Mouse (Mus musculus): ENCODE data around the gene Coq7. TPM values are rescaled to one million over a fixed set of nuclear protein-coding genes. Genes with fewer than 3 reads are reported as not detected.

Gene Coq7
- polyA plus RNA-seq (2012; fragmentation: generic; extraction: Trizol), result 36.2 TPM

GRCm38 (mm10) chr7:118533178-118533578 lies at the start of gene Coq7:
Gene Coq7, minus strand, starts transcription at chr7:118533356.
- TF ChIP-seq E2F4 (IDR thresholded peaks at IDR 0.05; ENCODE audit: insufficient read depth) (peak; percentile 15), MYOD1 (IDR thresholded peaks at IDR 0.05; ENCODE audit: control insufficient read depth in 1 of 3, insufficient read length in 2 of 3, low read depth in 2 of 3) (no peak)

GRCm38 (mm10) chr7:118579938-118580337 lies 46.8 kb upstream of the Coq7 start:
- Histone ChIP-seq H3K4me2 (ENCODE audit: low read depth) (no peak overlapping the region), H3ac (ENCODE audit: control insufficient read depth, insufficient read length) (no peak overlapping the region), H3K36me3 (ENCODE audit: control insufficient read depth, insufficient read depth) (no peaks in the 10 kb centered on the region), H3K4me3 (no peak overlapping the region), H3K79me2 (ENCODE audit: control insufficient read depth, insufficient read depth) (no peaks in the 10 kb centered on the region), H3K27me3 (ENCODE audit: control insufficient read depth, insufficient read depth, insufficient read length) (peaks cover 10% of the 10 kb centered on the region)
- TF ChIP-seq TCF12 (IDR thresholded peaks at IDR 0.05; ENCODE audit: insufficient read depth, poor library complexity, severe bottlenecking), result no peak
- no peak for TF ChIP-seq POLR2A (IDR thresholded peaks at IDR 0.05; ENCODE audit: insufficient read length, low read depth)
- no peak for TF ChIP-seq SRF (IDR thresholded peaks at IDR 0.05; ENCODE audit: control insufficient read depth, insufficient read length, low read depth)
- no peak for TF ChIP-seq TCF3 (IDR thresholded peaks at IDR 0.05; ENCODE audit: insufficient read length, low read depth)

More at GRCm38 (mm10) chr7:118533178-118533578, at the start of gene Coq7:
- no peaks in the 10 kb centered on the region for H3K27me3 ChIP-seq (ENCODE audit: control insufficient read depth, insufficient read depth, insufficient read length)
- H3K79me2 ChIP-seq (ENCODE audit: control insufficient read depth, insufficient read depth), result no peaks in the 10 kb centered on the region
- H3K36me3 ChIP-seq (ENCODE audit: control insufficient read depth, insufficient read depth), result no peaks in the 10 kb centered on the region
- H3K4me3 ChIP-seq, result peak within 1 kb of the TSS; percentile 39
- peak within 1 kb of the TSS; percentile 86 for H3ac ChIP-seq (ENCODE audit: control insufficient read depth, insufficient read length)
- peak within 1 kb of the TSS; percentile 88 for H3K4me2 ChIP-seq (ENCODE audit: low read depth)

- H3K4me3 ChIP-seq, result no peak overlapping the region
- no peaks in the 10 kb centered on the region for H3K36me3 ChIP-seq (ENCODE audit: control insufficient read depth, insufficient read depth)
- no peak for TF ChIP-seq TCF12 (IDR thresholded peaks at IDR 0.05; ENCODE audit: insufficient read depth, poor library complexity, severe bottlenecking)
- no peak for TF ChIP-seq POLR2AphosphoS2 (IDR thresholded peaks at IDR 0.05; ENCODE audit: insufficient read length, low read depth)
- TF ChIP-seq E2F4 (IDR thresholded peaks at IDR 0.05; ENCODE audit: insufficient read depth), result no peak
- no peaks in the 10 kb centered on the region for H3K79me2 ChIP-seq (ENCODE audit: control insufficient read depth, insufficient read depth)
- H3ac ChIP-seq (ENCODE audit: control insufficient read depth, insufficient read length), result no peak overlapping the region
- H3K4me2 ChIP-seq (ENCODE audit: low read depth), result no peak overlapping the region
- H3K27me3 ChIP-seq (ENCODE audit: control insufficient read depth, insufficient read depth, insufficient read length), result no peaks in the 10 kb centered on the region
Measured at GRCm38 (mm10) chr7:118578269-118578668, 45.1 kb upstream of the Coq7 start.

- Histone ChIP-seq H3ac (ENCODE audit: control insufficient read depth, insufficient read length) (no peak overlapping the region), H3K36me3 (ENCODE audit: control insufficient read depth, insufficient read depth) (no peaks in the 10 kb centered on the region), H3K4me2 (ENCODE audit: low read depth) (no peak overlapping the region), H3K4me3 (no peak overlapping the region), H3K27me3 (ENCODE audit: control insufficient read depth, insufficient read depth, insufficient read length) (no peaks in the 10 kb centered on the region), H3K79me2 (ENCODE audit: control insufficient read depth, insufficient read depth) (no peaks in the 10 kb centered on the region)
- TF ChIP-seq TCF12 (IDR thresholded peaks at IDR 0.05; ENCODE audit: insufficient read depth, poor library complexity, severe bottlenecking), result no peak
- TF ChIP-seq MYOG (IDR thresholded peaks at IDR 0.05; ENCODE audit: control insufficient read depth in 1 of 3, insufficient read depth in 1 of 3, insufficient read length in 2 of 3, low read depth in 2 of 3), result no peak
- TF ChIP-seq POLR2AphosphoS2 (IDR thresholded peaks at IDR 0.05; ENCODE audit: insufficient read length, low read depth), result no peak
- no peak for TF ChIP-seq MYOD1 (IDR thresholded peaks at IDR 0.05; ENCODE audit: control insufficient read depth in 1 of 3, insufficient read length in 2 of 3, low read depth in 2 of 3)
- no peak for TF ChIP-seq REST (IDR thresholded peaks at IDR 0.05; ENCODE audit: insufficient read depth, insufficient read length)
- TF ChIP-seq MAX (IDR thresholded peaks at IDR 0.05; ENCODE audit: low read depth), result no peak
- TF ChIP-seq POLR2A (IDR thresholded peaks at IDR 0.05; ENCODE audit: insufficient read length, low read depth), result no peak
- no peak for TF ChIP-seq TCF3 (IDR thresholded peaks at IDR 0.05; ENCODE audit: insufficient read length, low read depth)
- no peak for TF ChIP-seq E2F4 (IDR thresholded peaks at IDR 0.05; ENCODE audit: insufficient read depth)
- no peak for TF ChIP-seq CEBPB (IDR thresholded peaks at IDR 0.05; ENCODE audit: insufficient read depth, poor library complexity, severe bottlenecking)
- TF ChIP-seq SRF (IDR thresholded peaks at IDR 0.05; ENCODE audit: control insufficient read depth, insufficient read length, low read depth), result no peak
- TF ChIP-seq USF1 (IDR thresholded peaks at IDR 0.05; ENCODE audit: low read depth), result no peak
Measured at GRCm38 (mm10) chr7:118572039-118572438, 38.9 kb upstream of the Coq7 start.

DNA sequence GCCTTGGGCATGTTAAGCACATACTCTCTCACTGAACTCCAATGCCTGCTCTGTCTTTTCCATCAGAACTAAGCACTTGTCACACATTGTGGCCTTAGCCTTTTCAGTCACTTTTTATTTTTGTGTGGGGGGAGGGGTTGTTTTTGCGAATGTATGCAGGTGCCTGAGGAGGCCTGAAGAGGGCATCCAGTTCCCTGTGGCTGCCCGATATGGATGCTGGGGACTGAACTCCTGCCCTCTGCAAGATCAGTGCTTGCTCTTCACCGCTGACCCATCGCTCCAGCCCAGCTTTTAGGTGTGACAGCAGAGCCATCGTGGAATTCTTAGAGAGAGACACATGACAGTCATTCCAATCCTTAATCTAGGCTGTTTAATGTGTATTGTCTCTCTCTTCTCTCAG lies 38.2 kb upstream of the Coq7 start:
- Histone ChIP-seq H3K27me3 (ENCODE audit: control insufficient read depth, insufficient read depth, insufficient read length) (no peaks in the 10 kb centered on the region), H3K4me3 (no peak overlapping the region), H3ac (ENCODE audit: control insufficient read depth, insufficient read length) (no peak overlapping the region), H3K79me2 (ENCODE audit: control insufficient read depth, insufficient read depth) (no peaks in the 10 kb centered on the region), H3K36me3 (ENCODE audit: control insufficient read depth, insufficient read depth) (no peaks in the 10 kb centered on the region), H3K4me2 (ENCODE audit: low read depth) (no peak overlapping the region)
- TF ChIP-seq E2F4 (IDR thresholded peaks at IDR 0.05; ENCODE audit: insufficient read depth), result no peak
- TF ChIP-seq POLR2AphosphoS2 (IDR thresholded peaks at IDR 0.05; ENCODE audit: insufficient read length, low read depth), result no peak
- no peak for TF ChIP-seq TCF12 (IDR thresholded peaks at IDR 0.05; ENCODE audit: insufficient read depth, poor library complexity, severe bottlenecking)
- TF ChIP-seq MYOD1 (IDR thresholded peaks at IDR 0.05; ENCODE audit: control insufficient read depth in 1 of 3, insufficient read length in 2 of 3, low read depth in 2 of 3), result no peak

DNA sequence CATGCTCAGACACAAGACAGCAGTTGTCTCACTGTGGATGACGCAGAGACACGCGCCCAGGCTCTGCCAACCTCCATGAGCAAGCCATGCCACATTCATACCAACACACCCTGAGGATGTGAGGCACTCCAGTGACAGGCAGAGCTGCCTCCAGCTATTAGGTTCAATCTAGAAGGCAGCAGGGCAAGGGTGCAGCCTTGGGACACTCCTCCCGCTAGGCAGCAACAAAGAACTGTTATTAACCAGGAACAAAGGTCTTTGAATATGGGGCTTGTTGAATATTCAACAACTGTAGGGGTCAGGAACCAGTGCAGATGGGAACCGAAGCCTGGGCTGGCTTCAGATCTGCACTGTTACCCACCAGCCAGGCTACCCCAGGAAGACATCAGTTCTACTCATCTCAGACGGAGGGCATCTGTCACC lies 36.0 kb upstream of the Coq7 start:
- Histone ChIP-seq H3K4me2 (ENCODE audit: low read depth) (no peak overlapping the region), H3K36me3 (ENCODE audit: control insufficient read depth, insufficient read depth) (no peaks in the 10 kb centered on the region), H3K4me3 (no peak overlapping the region), H3K27me3 (ENCODE audit: control insufficient read depth, insufficient read depth, insufficient read length) (no peaks in the 10 kb centered on the region), H3ac (ENCODE audit: control insufficient read depth, insufficient read length) (no peak overlapping the region), H3K79me2 (ENCODE audit: control insufficient read depth, insufficient read depth) (no peaks in the 10 kb centered on the region)
- no peak for TF ChIP-seq POLR2A (IDR thresholded peaks at IDR 0.05; ENCODE audit: insufficient read length, low read depth)
- no peak for TF ChIP-seq TCF12 (IDR thresholded peaks at IDR 0.05; ENCODE audit: insufficient read depth, poor library complexity, severe bottlenecking)
- no peak for TF ChIP-seq POLR2AphosphoS2 (IDR thresholded peaks at IDR 0.05; ENCODE audit: insufficient read length, low read depth)
- no peak for TF ChIP-seq TCF3 (IDR thresholded peaks at IDR 0.05; ENCODE audit: insufficient read length, low read depth)
- no peak for TF ChIP-seq USF1 (IDR thresholded peaks at IDR 0.05; ENCODE audit: low read depth)
- TF ChIP-seq MYOG (IDR thresholded peaks at IDR 0.05; ENCODE audit: control insufficient read depth in 1 of 3, insufficient read depth in 1 of 3, insufficient read length in 2 of 3, low read depth in 2 of 3), result no peak
- no peak for TF ChIP-seq SRF (IDR thresholded peaks at IDR 0.05; ENCODE audit: control insufficient read depth, insufficient read length, low read depth)
- no peak for TF ChIP-seq MYOD1 (IDR thresholded peaks at IDR 0.05; ENCODE audit: control insufficient read depth in 1 of 3, insufficient read length in 2 of 3, low read depth in 2 of 3)
- TF ChIP-seq CEBPB (IDR thresholded peaks at IDR 0.05; ENCODE audit: insufficient read depth, poor library complexity, severe bottlenecking), result no peak
- no peak for TF ChIP-seq REST (IDR thresholded peaks at IDR 0.05; ENCODE audit: insufficient read depth, insufficient read length)
- TF ChIP-seq E2F4 (IDR thresholded peaks at IDR 0.05; ENCODE audit: insufficient read depth), result no peak
- no peak for TF ChIP-seq MAX (IDR thresholded peaks at IDR 0.05; ENCODE audit: low read depth)
